Mouse (Mus musculus) heart, embryonic 14.5 days (tissue): ENCODE data around the gene Ptrh1. TPM values are rescaled to one million over a fixed set of nuclear protein-coding genes. Genes with fewer than 3 reads are reported as not detected.

Experiments used
- ATAC-seq: fragments of 200-750 bp; cut with Nextera tagmentation; 2 replicates; pipeline ENCODE4 v1.8.0; 2017; ENCODE audit warnings: low read depth, moderate TSS enrichment; ENCODE audit not compliant: insufficient number of reproducible peaks, insufficient read depth, low FRiP score
- H3K27ac ChIP-seq, 2 experiments: fragments of 200-500 bp in 1 of 2; fragments of 300-500 bp in 1 of 2; sonication (generic) in 1 of 2; replicated peaks in 1 of 2; 2 replicates each; pipeline ENCODE4 v1.5.1; 2012 to 2014; ENCODE audit warnings: low read depth in 2 of 2, low read length in 2 of 2, control low read depth in 1 of 2, mild to moderate bottlenecking in 1 of 2, mixed read lengths in 1 of 2; ENCODE audit not compliant: control insufficient read depth in 1 of 2, insufficient read depth in 1 of 2
- H3K27me3 ChIP-seq: fragments of 300-500 bp; sonication (generic); 2 replicates; pipeline ENCODE4 v1.6.1; 2014; ENCODE audit warnings: mild to moderate bottlenecking, low read length, control low read depth; ENCODE audit not compliant: control insufficient read depth, insufficient read depth
- H3K36me3 ChIP-seq: fragments of 300-500 bp; sonication (generic); 2 replicates; pipeline ENCODE4 v1.6.1; 2014; ENCODE audit warnings: mild to moderate bottlenecking, control low read depth, low read length, mixed read lengths; ENCODE audit not compliant: control insufficient read depth, insufficient read depth
- H3K4me1 ChIP-seq, 2 experiments: fragments of 200-500 bp in 1 of 2; fragments of 300-500 bp in 1 of 2; sonication (generic) in 1 of 2; 2 replicates each; pipeline ENCODE4 v1.6.1; 2012 to 2014; ENCODE audit warnings: low read length in 2 of 2, control low read depth in 1 of 2, mixed read lengths in 1 of 2; ENCODE audit not compliant: control insufficient read depth in 2 of 2, insufficient read depth in 2 of 2
- H3K4me2 ChIP-seq: fragments of 300-500 bp; sonication (generic); 2 replicates; pipeline ENCODE4 v1.6.1; 2014; ENCODE audit warnings: mild to moderate bottlenecking, low read length
- H3K4me3 ChIP-seq, 2 experiments: fragments of 200-500 bp in 1 of 2; fragments of 300-500 bp in 1 of 2; sonication (generic) in 1 of 2; 2 replicates each; pipeline ENCODE4 v1.5.1; 2012 to 2014; ENCODE audit warnings: low read length in 2 of 2, mild to moderate bottlenecking in 2 of 2, control low read depth in 1 of 2, low read depth in 1 of 2, moderate library complexity in 1 of 2; ENCODE audit not compliant: control insufficient read depth in 1 of 2, insufficient read depth in 1 of 2
- H3K9ac ChIP-seq: fragments of 300-500 bp; sonication (generic); 2 replicates; pipeline ENCODE4 v1.6.1; 2014; ENCODE audit warnings: mild to moderate bottlenecking, low read length
- H3K9me3 ChIP-seq: fragments of 300-500 bp; sonication (generic); 2 replicates; pipeline ENCODE4 v1.6.1; 2016; ENCODE audit warnings: low read length, control low read depth; ENCODE audit not compliant: control insufficient read depth
- WGBS: fragments of 180-500 bp; shearing (Covaris S2); extraction: QIAGEN DNeasy Blood & Tissue Kit; methylation state at CpG from one replicate; pipeline ENCODE4 v1.1.7; 2014; 5-methylcytosine and 5-hydroxymethylcytosine counted together
- polyA plus RNA-seq: library from polyadenylated mRNA; unstranded; fragments of >200 nt; fragmentation: Nextera tagmentation; extraction: Ambion mirVana; gene quantifications from 2 replicates; pipeline ENCODE4 v1.2.1, GENCODE M21; 2014

The Ptrh1 gene
- polyA plus RNA-seq, 1 experiment from 2014 or later: 3.6 TPM

DNA sequence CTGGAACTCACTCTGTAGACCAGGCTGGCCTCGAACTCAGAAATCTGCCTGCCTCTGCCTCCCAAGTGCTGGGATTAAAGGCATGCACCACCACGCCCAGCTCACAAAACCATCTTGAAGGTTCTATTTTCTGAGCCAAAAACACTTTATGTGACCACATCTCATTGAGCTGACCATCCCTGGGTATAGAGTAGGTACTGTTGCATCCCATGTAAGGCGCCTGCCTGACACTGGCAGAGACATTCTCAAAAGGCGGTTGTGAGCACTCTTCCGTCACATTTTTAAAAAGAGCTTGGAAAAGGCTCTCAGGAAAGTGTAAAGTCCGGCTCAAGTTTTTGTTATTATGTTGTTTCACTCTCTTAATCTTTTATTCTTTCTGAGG, 18.9 kb upstream of the Ptrh1 start:
- Histone ChIP-seq H3K27me3 (no peaks in the 10 kb centered on the region), H3K4me2 (peak overlapping the region; percentile 38), H3K36me3 (peaks cover 54% of the 10 kb centered on the region), H3K4me3 (peak overlapping the region in 1 of 2 experiments; percentile 81; a peak in 2 of 4 replicates), H3K27ac (no peak overlapping the region), H3K9ac (no peak overlapping the region), H3K4me1 (no peaks in the 10 kb centered on the region), H3K9me3 (no peaks in the 10 kb centered on the region)
- 41% methylated on average over 6 of the region's 6 CpGs for WGBS
- ATAC-seq: no peak

DNA sequence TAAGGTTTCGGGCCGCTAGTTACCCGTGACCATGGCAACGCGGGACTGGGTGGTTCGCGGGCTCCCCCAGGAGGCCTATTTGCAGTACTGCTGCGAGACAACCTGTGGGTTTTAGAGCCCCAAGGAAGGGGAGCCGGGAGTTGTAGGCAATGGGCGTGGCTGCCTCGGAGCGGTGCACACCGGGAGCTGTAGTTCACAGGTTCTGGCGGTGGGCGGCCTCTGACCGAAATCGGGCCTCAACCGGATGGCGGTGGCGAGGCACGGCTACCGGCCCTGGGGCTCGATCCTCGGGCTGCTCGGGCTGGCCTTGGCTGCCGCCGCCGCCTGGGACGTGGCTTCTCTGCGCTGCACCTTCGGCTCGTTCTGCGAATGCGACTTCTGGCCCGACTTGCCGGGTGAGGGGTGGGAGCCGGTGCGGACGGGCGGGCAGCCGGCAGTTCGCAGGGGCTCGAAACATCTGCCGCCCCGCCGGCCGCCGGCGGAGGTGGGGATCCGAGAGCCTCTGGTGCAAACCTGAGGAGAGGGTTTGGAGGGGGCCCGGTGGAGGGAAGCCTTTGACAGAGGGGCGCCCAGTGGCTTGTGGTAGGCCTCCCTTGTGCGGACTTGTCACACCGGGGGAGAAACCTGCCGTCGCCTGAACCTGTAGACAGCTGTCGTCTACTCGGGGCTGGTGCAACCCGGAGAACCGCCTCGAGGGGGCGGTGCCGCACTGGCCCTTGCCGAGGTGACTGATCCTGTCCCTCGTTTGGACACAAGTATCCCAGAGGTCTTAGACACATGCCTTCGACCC, 18.3 kb upstream of the Ptrh1 start, which contains the start of gene Tor2a:
TSS of gene Tor2a (plus strand) at position 179 of the 790 bp plus-strand sequence.
- Histone ChIP-seq H3K36me3 (peaks cover 55% of the 10 kb centered on the region), H3K27me3 (no peaks in the 10 kb centered on the region), H3K9ac (peak within 1 kb of the TSS; percentile 94), H3K27ac (peak within 1 kb of the TSS; percentile 75 to 91), H3K4me3 (peak within 1 kb of the TSS; percentile 79 to 81), H3K4me2 (peak within 1 kb of the TSS; percentile 70), H3K4me1 (no peaks in the 10 kb centered on the region), H3K9me3 (no peaks in the 10 kb centered on the region)
- peak; percentile 91 for ATAC-seq
- under 1% methylated on average over 66 of the region's 66 CpGs for WGBS

GRCm38 (mm10) chr2:32758503-32758902, 17.1 kb upstream of the Ptrh1 start:
- Histone ChIP-seq H3K4me1 (no peaks in the 10 kb centered on the region), H3K9ac (no peak overlapping the region), H3K4me2 (no peak overlapping the region), H3K27ac (no peak overlapping the region), H3K27me3 (no peaks in the 10 kb centered on the region), H3K9me3 (no peaks in the 10 kb centered on the region), H3K36me3 (peaks cover 55% of the 10 kb centered on the region), H3K4me3 (no peak overlapping the region)
- ATAC-seq: no peak
- WGBS: 71% methylated on average over 8 of the region's 8 CpGs

DNA sequence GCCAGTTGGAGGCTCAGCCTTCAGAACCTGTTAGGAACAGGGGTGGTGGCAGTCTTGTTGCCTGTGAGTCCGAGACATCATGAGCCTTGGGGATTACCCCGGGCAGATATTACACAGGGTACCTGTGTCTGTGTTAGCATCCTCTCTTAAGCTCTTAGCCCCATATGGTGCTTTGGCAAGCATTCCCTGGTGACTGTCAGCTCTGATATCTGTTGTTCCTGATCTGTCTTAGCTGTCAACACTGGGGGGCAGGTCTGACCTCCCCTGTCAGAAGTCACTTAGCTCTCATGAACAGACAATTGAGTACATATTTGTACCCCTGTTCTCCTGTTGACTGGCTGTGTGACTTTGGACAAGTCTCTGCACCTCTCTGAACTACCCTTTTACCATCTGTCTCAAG, 16.6 kb upstream of the Ptrh1 start:
- no peak overlapping the region for H3K4me2 ChIP-seq
- no peak overlapping the region for H3K27ac ChIP-seq
- H3K4me1 ChIP-seq: no peaks in the 10 kb centered on the region
- no peak overlapping the region for H3K4me3 ChIP-seq
- no peaks in the 10 kb centered on the region for H3K9me3 ChIP-seq
- no peaks in the 10 kb centered on the region for H3K27me3 ChIP-seq
- no peak overlapping the region for H3K9ac ChIP-seq
- WGBS: 72% methylated on average over 2 of the region's 2 CpGs
- no peak for ATAC-seq
- peaks cover 52% of the 10 kb centered on the region for H3K36me3 ChIP-seq

GRCm38 (mm10) chr2:32761361-32761760, 14.2 kb upstream of the Ptrh1 start:
- no peak overlapping the region for H3K4me2 ChIP-seq
- ATAC-seq: no peak
- no peaks in the 10 kb centered on the region for H3K27me3 ChIP-seq
- no peaks in the 10 kb centered on the region for H3K4me1 ChIP-seq
- H3K9ac ChIP-seq: no peak overlapping the region
- no peak overlapping the region for H3K4me3 ChIP-seq
- H3K27ac ChIP-seq: no peak overlapping the region
- peaks cover 40% of the 10 kb centered on the region for H3K36me3 ChIP-seq
- 90% methylated on average over 14 of the region's 14 CpGs for WGBS
- H3K9me3 ChIP-seq: no peaks in the 10 kb centered on the region

GRCm38 (mm10) chr2:32761859-32762258, 13.7 kb upstream of the Ptrh1 start:
- H3K4me2 ChIP-seq: no peak overlapping the region
- H3K9me3 ChIP-seq: no peaks in the 10 kb centered on the region
- H3K4me3 ChIP-seq: no peak overlapping the region
- WGBS: 71% methylated on average over 4 of the region's 4 CpGs
- H3K9ac ChIP-seq: no peak overlapping the region
- no peaks in the 10 kb centered on the region for H3K27me3 ChIP-seq
- H3K4me1 ChIP-seq: no peaks in the 10 kb centered on the region
- H3K27ac ChIP-seq: no peak overlapping the region
- no peak for ATAC-seq
- H3K36me3 ChIP-seq: peaks cover 40% of the 10 kb centered on the region

DNA sequence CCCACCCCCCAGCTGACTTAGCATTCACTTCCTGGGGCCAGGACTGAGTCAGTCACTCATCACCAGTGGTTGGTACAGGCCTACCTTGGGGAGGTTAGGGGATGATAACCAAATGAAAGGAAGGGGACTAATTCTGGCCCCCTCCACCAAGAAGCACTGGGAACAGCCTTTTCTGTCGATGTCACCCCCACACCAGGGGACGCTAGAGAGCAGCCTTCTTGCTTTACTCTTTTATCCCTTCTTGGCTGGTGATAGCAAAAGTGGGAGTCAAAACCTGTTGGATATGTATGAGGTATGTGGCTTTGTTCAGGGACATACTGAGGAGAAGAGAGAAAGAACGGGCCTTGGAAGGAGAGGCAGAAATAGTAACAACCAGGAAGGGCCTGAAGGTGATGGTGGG, 12.2 kb upstream of the Ptrh1 start:
- Histone ChIP-seq H3K27ac (no peak overlapping the region), H3K9me3 (no peaks in the 10 kb centered on the region), H3K36me3 (peaks cover 40% of the 10 kb centered on the region), H3K27me3 (no peaks in the 10 kb centered on the region), H3K9ac (no peak overlapping the region), H3K4me2 (no peak overlapping the region), H3K4me1 (no peaks in the 10 kb centered on the region), H3K4me3 (no peak overlapping the region)
- no peak for ATAC-seq
- 70% methylated on average over 3 of the region's 3 CpGs for WGBS

GRCm38 (mm10) chr2:32767241-32767640, 8.3 kb upstream of the Ptrh1 start:
- Histone ChIP-seq H3K9me3 (no peaks in the 10 kb centered on the region), H3K4me1 (no peaks in the 10 kb centered on the region), H3K4me3 (no peak overlapping the region), H3K9ac (no peak overlapping the region), H3K27me3 (no peaks in the 10 kb centered on the region), H3K4me2 (no peak overlapping the region), H3K27ac (no peak overlapping the region), H3K36me3 (peaks cover 13% of the 10 kb centered on the region)
- WGBS: 77% methylated on average over 12 of the region's 12 CpGs
- ATAC-seq: no peak
